Mouse (Mus musculus): Measurements from ENCODE around the gene Ppme1.

Gene Ppme1

DNA sequence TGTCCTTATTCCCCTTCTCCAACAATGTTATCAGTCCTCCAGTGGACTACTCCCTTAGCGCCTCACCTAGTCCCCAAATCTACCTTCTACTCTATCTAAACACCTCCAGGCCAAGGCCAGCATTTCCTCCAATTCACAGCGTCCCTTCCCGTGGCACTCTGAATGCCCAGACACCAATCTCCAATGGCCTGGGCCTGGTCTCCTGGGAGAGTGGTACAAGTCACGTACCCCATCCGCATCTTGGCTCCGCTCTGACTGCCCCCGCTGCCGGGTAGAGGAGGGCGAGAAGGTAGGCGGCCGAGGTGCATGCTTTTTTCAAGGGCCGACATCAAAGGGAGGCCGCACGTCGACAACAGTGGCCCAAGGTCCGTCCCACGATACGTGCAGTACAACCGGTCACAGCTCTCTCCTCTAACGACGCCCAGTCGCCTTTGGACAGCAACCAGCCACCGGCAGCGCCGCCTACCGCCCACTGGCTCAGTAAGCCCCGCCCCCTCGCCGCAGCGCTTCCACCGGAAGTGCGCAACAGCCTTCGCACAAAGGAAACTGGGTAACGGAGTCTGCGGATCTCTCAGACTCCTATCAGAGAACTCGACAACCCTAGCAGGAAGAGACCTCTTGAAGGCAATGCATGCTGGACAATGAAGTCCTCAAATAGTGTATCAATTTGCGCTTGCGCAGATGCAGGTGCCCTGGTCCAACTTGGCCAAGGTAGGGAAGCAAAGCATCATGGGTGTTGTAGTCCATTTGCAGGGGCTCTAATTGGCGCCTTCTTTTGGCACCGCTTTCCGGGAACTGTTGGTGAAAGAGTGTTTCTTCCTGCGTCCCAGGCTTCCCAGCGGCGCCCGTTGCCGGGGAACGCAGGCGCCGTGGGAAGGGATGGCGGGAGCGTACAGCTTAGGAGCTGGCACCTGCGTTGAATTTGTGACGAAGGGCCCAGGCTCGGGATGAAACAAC, at the start of gene Ppme1, which contains the start of gene C2cd3:
Gene Ppme1 (minus strand): TSS at position 813 of the 957 bp plus-strand sequence.
Gene C2cd3 (plus strand): TSS at position 739 of the 957 bp plus-strand sequence.
- peak; percentile 100 for DNase-seq

- no peak for DNase-seq
Observed at GRCm38 (mm10) chr7:100408684-100409083, 36.6 kb upstream of the Ppme1 start.

GRCm38 (mm10) chr7:100407677-100408076, 35.6 kb upstream of the Ppme1 start:
- no peak for DNase-seq

DNA sequence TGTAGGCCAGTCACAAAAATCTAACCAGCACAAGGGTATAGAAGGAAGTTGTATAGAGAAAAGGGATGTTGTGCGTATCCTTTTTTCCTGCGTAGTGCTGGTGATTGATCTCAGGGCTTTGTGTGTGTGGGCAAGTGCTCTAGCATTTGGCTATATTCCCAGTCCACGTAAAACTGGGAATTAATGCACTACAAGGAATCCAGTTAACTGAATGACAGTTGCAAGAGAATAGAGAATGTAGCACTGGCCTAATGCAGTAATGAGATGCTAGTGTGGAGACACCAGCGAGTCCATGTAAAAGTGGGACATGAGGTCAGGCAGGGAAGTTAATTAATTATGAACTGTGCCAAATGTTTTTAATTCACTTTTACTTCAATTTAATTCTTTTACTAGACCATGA, 30.6 kb upstream of the Ppme1 start:
- peak; percentile 14 for DNase-seq

GRCm38 (mm10) chr7:100400899-100401539, 28.9 kb upstream of the Ppme1 start:
- DNase-seq, result peak; percentile 56

DNA sequence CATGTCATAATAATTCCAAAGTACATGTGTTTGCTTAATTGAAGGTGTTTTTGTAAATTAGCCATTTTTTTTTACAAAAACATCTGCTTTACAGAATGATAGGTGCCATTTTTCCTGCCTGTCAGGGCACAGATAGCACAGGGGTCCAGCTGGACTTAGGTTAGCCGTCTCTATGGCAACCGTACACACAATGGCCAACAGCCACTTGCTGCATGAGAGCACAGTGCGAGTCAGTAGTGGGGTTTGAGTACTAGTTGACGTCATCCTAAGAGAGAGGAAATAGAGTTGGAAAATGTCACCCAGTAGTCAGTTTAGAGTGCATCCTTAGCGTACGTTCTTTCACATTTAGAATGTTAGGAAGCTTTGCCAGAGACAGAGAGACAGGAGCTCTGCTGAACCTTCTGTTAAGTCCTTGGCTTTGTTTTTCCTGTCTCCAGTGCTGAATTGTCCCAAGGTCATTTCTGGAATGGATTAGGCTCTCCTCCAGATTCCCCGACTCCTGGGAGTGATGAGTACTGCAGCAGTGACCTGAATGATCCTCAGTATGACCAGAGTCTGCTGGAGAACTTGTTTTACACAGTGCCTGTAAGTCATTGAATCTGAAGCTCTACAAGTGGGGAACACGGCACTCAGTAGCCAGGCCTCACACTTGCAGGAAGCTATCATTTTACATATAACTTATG, 27.3 kb upstream of the Ppme1 start:
- DNase-seq, result peak; percentile 43

DNA sequence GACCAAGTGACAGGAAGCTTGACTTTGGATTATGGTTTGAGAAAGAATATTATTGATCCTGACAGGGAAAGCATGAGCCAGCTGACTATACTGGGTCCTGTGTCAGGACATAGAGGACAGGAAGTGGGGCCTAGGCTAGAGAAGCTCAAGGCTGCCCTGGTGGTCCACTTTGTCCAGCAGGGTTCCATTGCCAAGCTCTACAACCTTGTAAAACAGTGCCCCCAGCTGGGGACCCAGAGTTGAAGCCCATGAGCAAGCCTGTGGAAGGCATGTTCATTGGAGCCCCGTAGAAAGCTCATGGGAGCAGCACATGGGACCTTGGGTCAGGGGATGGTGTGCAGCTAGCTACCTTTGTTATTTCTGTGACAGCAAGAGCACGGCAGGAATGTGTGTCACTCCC, 20.2 kb upstream of the Ppme1 start:
- DNase-seq, result no peak

GRCm38 (mm10) chr7:100390166-100390565, 18.1 kb upstream of the Ppme1 start:
- DNase-seq, result no peak

DNA sequence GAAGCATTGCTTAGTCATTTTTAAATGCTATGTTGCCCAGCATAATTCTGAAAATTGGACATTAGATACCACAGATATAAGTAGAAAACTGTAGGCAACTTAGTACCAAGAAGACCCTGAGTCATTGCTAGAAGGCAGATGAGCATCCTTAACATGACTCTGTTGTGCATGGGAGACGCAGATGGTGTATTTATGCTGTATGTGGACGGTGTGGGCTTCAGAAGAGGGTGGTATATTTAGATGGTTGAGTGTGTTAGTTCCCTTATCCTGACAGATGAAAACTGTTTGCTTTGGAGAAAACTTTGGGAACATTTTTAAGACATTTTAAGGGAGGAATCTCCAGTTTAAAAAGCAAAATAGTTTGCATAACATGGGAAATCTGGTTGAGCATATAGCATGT, 16.1 kb upstream of the Ppme1 start:
- no peak for DNase-seq

DNA sequence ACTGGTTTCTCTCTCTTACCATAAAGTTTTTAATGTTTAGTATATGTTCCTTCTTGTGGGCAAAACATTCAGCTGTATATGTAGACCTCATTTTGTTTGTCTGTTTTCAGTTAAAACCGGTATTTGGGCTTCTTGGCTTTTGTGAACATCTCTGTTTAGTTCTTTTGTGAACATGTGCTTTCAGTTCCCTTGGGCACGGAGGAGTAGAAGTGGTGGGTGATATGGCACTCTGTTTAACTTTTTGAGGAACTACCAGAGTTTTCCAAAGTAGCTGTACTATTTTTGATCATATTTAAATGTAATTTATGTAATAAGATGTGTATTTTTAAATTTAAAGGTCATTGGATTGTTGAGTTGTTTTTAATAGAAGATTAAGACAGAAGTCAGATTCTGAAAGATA, 11.1 kb upstream of the Ppme1 start:
- DNase-seq, result no peak

DNA sequence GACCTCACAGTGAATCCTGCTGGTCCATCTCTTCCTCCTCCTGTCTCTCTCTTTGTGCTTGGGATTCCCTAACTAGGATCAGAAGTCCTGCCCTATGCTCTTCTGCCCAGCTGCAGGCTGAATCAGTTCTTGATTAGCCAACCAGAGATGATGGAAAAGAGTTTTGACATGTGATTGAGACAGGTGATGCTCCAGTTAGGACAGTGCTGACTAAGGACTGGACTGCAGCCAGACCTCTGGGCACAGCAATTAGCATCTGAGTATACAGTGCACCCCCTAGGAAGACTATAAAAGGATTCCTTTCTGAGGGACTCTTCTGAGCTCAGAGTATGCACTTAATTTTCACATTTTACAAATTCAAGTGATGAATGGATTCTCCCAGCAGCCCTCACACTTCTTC, 9.1 kb upstream of the Ppme1 start:
- no peak for DNase-seq

DNA sequence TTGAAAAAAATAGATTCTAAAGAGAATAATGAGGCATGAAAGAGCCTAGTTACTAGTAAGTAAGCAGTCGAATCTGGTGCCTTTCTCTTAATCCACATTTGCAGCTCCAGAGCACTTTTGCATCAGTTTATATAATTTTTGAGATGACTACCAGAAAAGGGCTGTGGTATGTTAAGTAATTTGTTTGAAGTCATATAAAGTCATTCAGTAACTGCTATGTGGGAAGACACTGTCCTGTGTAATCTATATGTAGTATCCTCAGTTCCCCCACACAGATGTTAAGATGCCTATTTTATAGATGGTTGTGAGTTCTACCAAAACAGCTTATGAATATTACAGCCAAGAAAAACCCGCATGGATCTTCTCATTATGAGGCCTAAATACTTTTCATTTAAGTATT, 6.2 kb upstream of the Ppme1 start:
- no peak for DNase-seq

DNA sequence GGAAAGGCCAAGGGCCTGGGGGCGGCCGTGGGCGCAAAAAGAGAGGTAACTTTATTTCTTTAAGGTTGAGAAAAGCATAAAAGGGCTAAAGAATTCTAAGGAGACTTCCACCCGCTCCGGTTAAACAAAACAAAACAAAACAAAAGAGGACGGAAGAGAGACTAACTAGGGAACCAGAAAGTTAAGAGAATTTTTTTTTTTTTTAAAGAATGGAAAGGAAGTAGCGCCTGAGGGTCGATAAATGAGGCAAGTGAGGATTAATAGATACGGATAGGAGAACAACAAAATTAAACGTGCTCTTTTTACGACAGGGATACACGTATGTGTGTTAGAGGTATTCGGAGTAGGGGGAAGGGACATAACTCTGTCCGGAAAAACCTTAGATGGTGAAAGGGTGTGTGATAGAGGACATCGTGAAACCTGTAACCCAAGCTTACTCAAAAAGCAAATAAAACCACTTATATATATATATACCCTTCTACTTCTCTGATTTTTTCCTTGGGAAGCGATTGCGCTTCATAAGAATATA, 409 bp upstream of the Ppme1 start:
- no peak for DNase-seq

GRCm38 (mm10) chr7:100364888-100365287, 7.2 kb downstream of the Ppme1 start:
- DNase-seq, result no peak

- no peak for DNase-seq
Observed at GRCm38 (mm10) chr7:100363162-100363561, 8.9 kb downstream of the Ppme1 start.

DNA sequence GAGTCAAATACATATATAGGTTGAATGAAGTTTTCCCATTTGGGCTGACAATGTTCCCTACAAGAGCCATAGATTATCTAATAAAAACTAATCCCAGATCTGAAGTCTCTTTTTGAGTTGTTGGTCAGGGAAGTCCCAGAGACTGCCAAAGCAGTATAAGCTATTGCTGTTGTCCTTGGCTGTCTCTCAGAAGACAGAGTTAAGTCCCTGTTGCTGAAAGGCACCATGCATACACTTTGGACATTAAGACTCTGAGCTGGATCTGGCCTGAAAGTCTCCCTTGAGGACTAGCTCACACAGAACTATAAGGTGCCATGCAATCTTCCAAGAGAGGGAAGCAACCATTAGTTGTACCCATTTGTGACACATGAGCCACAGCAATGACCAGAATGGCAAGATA, 14.3 kb downstream of the Ppme1 start:
- no peak for DNase-seq

- no peak for DNase-seq
Observed at GRCm38 (mm10) chr7:100356768-100357167, 15.3 kb downstream of the Ppme1 start.

DNA sequence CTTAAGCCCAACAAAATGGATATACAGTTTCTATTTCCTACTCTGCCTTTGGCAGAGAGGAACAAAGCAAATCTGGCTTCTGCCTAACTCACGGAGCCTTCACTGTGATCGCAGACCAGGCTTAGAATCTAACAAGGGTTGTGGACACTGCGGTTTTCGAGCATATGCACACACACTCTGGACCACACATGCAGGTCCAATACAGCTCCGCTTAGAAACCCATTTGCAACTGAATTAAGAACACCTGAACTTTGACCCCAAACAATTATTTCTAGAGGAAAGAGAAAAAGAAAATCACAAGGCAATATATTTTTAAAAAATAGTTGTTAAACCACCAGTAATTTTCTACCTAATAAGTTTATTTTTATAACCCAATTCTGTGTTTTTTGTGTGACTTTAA, 15.8 kb downstream of the Ppme1 start:
- no peak for DNase-seq

GRCm38 (mm10) chr7:100354984-100355383, 17.1 kb downstream of the Ppme1 start:
- DNase-seq, result peak; percentile 26

- no peak for DNase-seq
Observed at GRCm38 (mm10) chr7:100335921-100336320, 36.2 kb downstream of the Ppme1 start.

GRCm38 (mm10) chr7:100331269-100331668, 40.8 kb downstream of the Ppme1 start:
- no peak for DNase-seq

DNA sequence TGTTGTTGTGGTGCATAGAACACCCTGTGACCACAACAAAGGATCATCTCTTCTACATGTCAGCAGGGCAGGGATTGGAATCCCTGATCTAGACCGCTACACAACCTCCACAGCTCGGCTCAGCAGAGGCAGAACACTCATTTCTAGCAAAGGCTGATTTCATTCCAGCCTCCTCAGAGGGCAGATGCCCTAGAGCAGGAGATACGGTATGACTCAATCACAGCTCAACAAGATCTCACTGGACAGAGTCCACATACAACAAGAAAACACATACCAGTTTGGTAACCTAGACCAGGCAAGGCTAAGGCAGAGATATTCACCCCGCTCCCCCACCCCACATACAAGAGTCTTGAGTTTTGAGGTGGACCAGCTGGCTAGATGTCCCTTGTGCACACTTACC, 43.5 kb downstream of the Ppme1 start:
- DNase-seq, result no peak

DNA sequence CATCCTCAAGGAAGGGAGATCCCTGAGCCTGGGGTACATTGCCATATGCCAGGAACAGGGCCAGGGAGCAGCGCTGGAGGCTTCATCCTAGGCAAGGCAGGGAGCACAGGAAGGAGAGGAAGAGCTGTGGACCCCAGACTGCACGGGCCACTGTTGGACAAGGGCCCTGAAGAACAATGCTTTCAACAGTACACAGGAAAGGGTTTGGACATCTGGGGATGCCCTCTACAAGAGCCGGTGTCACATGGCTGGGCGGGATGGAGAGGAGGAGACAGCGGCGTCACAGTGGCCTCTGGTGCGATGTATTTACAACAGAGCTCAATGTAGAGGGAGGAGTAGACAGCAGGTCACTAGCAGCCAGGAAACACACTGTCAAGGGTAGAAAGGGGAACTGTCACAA, 44.6 kb downstream of the Ppme1 start:
- no peak for DNase-seq
